Mouse (Mus musculus): ENCODE measurements around the gene Echs1.

DNA sequence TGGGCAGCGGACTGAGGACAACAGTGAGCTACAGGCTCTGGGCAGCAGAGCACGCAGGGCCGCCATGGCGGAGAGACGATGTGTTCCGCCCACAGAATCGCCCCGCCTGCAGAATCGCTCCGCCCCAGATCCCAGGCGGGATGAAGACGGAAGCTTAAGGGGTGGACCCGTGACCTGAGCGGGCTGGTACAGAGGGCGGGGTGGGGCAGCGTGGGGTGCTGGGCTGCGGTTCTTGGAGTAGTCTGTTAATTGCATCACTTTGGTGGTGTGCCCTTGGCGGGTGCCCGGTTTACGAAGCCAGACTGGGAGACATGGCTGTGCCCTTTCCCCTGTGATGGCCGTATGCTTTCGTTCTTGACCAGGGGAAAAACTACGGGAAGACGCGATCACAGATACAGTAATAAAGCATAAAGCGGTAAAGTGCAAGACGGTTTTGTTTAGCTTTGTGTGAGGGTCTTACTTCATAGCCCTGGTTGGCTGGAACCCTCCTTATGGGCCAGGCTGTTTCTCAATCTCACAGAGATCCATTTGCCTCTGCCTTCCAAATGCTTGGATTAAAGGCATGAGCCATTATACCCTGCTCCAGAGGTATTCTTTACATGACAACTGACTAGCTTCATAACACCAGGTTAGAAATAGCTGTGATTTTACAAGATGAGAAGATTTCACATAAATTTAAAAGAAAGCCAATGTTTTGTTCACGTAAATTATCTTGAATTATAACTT lies at the start of gene Echs1:
- TF ChIP-seq CTCF (conservative IDR thresholded peaks at IDR 0.05 in 1 of 2, IDR thresholded peaks at IDR 0.05 in 1 of 2; ENCODE audit: low read depth in 2 of 2, low read length in 2 of 2) = no peak
- no peak for TF ChIP-seq NRF1 (IDR thresholded peaks at IDR 0.05; ENCODE audit: low read depth, low read length)
- peak; percentile 89 for TF ChIP-seq NELFE (IDR thresholded peaks at IDR 0.05; ENCODE audit: low read depth, low read length)
- TF ChIP-seq ZNF384 (IDR thresholded peaks at IDR 0.05; ENCODE audit: low read depth, low read length) = no peak
- peak; percentile 39; the same call in 1 of the 2 replicates for TF ChIP-seq HCFC1 (IDR thresholded peaks at IDR 0.05; ENCODE audit: low read depth, low read length)
- TF ChIP-seq ZMIZ1 (IDR thresholded peaks at IDR 0.05; ENCODE audit: low read depth, low read length) = peak; percentile 83
- TF ChIP-seq SIN3A (IDR thresholded peaks at IDR 0.05; ENCODE audit: low read length) = peak; percentile 43; the same call in 1 of the 2 replicates

Data from CH12.LX (cell line).